Mouse (Mus musculus): ENCODE measurements around the gene Nrxn3. TPM values are rescaled to one million over a fixed set of nuclear protein-coding genes. Genes with fewer than 3 reads are reported as not detected.

The Nrxn3 gene
- polyA plus RNA-seq, 1 experiment from 2014 or later: 87.0 TPM

DNA sequence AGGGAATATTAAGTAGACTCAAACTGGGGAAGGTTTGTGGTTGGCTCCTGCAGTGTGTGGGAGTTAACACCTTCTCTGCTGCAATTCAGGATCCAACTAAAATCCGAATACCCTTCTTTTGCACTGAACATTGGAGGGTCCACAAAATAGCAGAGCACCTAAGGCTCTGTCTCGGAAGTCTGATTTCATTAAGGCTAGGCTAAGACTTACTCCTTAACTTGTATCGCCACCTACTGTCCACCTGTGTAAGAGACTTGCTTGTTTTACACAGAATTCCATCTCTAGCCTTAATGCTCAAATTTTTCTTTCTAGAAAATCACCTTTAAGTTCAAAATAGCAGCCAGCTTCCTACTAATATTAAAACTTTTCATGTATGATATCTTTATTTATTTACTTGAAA, 660.6 kb downstream of the Nrxn3 start:
- ATAC-seq: peak; percentile 86
- no peak overlapping the region for H3K9ac ChIP-seq (ENCODE audit: low read depth, low read length)

DNA sequence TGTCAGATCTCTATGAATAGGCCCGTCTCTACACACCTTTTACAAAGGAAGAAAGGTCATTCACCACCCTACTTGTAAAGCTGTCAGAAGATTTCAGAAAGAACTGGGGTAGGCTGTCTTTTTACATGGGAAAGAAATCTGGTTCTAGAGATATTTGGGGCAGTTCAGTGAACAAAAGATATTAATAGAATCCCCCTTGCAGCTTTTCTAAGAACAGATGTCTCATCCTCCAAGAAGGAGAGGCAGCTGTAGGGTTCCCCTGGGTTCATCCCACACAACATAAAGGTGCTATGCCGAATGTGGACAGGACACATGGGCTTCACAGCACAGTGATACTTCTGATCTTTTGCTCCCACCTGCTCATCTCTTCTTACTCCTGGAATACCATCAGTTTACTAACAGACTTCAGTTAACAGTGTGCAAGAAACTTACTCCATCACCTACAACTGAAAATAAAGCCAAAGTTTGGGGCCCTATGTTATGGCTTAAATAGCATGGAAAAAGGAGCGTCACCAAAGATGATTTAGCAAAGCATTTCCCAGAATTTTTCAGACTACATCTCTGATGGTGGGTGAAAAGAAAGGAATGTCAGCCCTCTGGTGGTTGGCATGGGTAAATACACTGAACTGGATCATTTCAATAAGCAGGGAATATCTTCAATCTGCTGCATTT, 672.6 kb downstream of the Nrxn3 start:
- H3K4me2 ChIP-seq (ENCODE audit: low read length): no peak overlapping the region
- WGBS: 45% methylated on average over 3 of the region's 3 CpGs
- no peaks in the 10 kb centered on the region for H3K4me1 ChIP-seq (ENCODE audit: control insufficient read depth, insufficient read depth, low read length)
- no peaks in the 10 kb centered on the region for H3K9me3 ChIP-seq (replicated peaks; ENCODE audit: control insufficient read depth, low read length, poor library complexity, severe bottlenecking)
- no peak overlapping the region for H3K27ac ChIP-seq (ENCODE audit: low read length)
- H3K36me3 ChIP-seq (ENCODE audit: control insufficient read depth, insufficient read depth, low read length): no peaks in the 10 kb centered on the region
- peak; percentile 48; the same call in 1 of the 2 replicates for ATAC-seq
- H3K9ac ChIP-seq (ENCODE audit: low read depth, low read length): no peak overlapping the region
- no peak overlapping the region for H3K4me3 ChIP-seq (ENCODE audit: low read depth, low read length)
- no peaks in the 10 kb centered on the region for H3K27me3 ChIP-seq (ENCODE audit: control insufficient read depth, insufficient read depth, low read depth, low read length)

More for the DNA sequence above, 660.6 kb downstream of the Nrxn3 start:
- H3K27me3 ChIP-seq (ENCODE audit: control insufficient read depth, insufficient read depth, low read depth, low read length): no peaks in the 10 kb centered on the region
- no peaks in the 10 kb centered on the region for H3K9me3 ChIP-seq (replicated peaks; ENCODE audit: control insufficient read depth, low read length, poor library complexity, severe bottlenecking)
- no peak overlapping the region for H3K4me3 ChIP-seq (ENCODE audit: low read depth, low read length)
- H3K36me3 ChIP-seq (ENCODE audit: control insufficient read depth, insufficient read depth, low read length): no peaks in the 10 kb centered on the region
- no peak overlapping the region for H3K4me2 ChIP-seq (ENCODE audit: low read length)
- peaks cover 4% of the 10 kb centered on the region for H3K4me1 ChIP-seq (ENCODE audit: control insufficient read depth, insufficient read depth, low read length)
- no peak overlapping the region for H3K27ac ChIP-seq (ENCODE audit: low read length)
- 14% methylated on average over 3 of the region's 3 CpGs for WGBS

DNA sequence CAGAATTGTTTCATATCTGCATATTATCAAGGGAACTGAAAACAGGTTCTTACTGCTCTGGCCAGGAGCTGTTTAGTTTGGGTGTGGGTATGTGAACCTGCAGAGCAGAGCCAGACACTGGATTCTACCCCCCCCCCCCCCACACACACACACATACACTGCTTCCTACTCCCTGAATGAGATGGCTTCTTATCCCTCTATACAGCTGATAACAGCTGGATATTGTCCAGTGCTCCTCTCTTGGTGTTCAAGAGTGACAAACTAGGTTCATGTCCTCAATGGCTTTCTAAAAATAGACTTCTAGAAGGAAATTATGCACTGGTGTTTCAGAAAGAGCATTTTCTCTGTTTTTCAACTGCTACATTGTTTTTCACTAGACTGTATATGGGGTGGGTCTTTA, 713.8 kb downstream of the Nrxn3 start:
- H3K4me1 ChIP-seq (ENCODE audit: control insufficient read depth, insufficient read depth, low read length): no peaks in the 10 kb centered on the region

DNA sequence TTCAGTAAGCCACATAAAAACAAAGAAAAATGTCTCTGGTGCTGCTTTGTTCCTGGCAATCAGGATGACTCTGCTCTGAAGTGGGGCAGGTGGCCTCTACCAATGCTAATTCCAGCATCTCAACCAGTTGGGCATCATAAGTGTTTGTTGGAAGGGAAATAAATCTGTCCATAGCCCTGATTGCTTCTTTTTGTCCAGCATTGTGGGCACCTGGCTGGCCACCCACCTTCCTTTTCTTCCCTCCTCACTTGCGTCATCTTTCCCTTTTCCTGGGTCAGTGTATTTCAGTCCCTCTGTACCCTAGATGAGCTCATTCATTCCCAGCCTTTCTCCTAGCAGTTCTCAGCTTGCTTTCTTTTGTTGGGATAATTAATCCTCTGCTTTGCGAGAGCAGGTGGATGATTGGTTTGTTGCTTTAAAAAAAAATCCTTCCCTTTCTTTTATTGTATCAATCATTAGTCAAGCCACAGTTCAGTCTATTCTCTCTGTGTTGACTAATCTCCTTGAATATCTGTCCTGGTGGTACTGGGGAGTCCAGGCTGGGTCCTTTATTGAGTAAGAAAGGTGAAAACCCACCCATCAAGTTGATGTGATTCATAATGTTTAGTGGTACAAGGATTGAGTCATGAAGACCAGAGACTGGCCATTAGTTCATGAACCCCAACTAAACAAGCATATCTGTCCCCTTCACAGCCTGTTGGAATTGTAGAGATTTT, 719.8 kb downstream of the Nrxn3 start:
- Histone ChIP-seq H3K4me2 (ENCODE audit: low read length) (no peak overlapping the region), H3K36me3 (ENCODE audit: control insufficient read depth, insufficient read depth, low read length) (no peaks in the 10 kb centered on the region), H3K4me1 (ENCODE audit: control insufficient read depth, insufficient read depth, low read length) (no peaks in the 10 kb centered on the region), H3K27ac (ENCODE audit: low read length) (no peak overlapping the region), H3K9me3 (replicated peaks; ENCODE audit: control insufficient read depth, low read length, poor library complexity, severe bottlenecking) (no peaks in the 10 kb centered on the region), H3K27me3 (ENCODE audit: control insufficient read depth, insufficient read depth, low read depth, low read length) (no peaks in the 10 kb centered on the region), H3K9ac (ENCODE audit: low read depth, low read length) (no peak overlapping the region), H3K4me3 (ENCODE audit: low read depth, low read length) (no peak overlapping the region)
- ATAC-seq: no peak
- WGBS: 19% methylated on average over 2 of the region's 2 CpGs

More for the DNA sequence above, 713.8 kb downstream of the Nrxn3 start:
- Histone ChIP-seq H3K4me3 (ENCODE audit: low read depth, low read length) (no peak overlapping the region), H3K27ac (ENCODE audit: low read length) (no peak overlapping the region), H3K36me3 (ENCODE audit: control insufficient read depth, insufficient read depth, low read length) (no peaks in the 10 kb centered on the region), H3K9me3 (replicated peaks; ENCODE audit: control insufficient read depth, low read length, poor library complexity, severe bottlenecking) (no peaks in the 10 kb centered on the region), H3K9ac (ENCODE audit: low read depth, low read length) (no peak overlapping the region), H3K27me3 (ENCODE audit: control insufficient read depth, insufficient read depth, low read depth, low read length) (no peaks in the 10 kb centered on the region), H3K4me2 (ENCODE audit: low read length) (no peak overlapping the region)
- ATAC-seq: no peak

DNA sequence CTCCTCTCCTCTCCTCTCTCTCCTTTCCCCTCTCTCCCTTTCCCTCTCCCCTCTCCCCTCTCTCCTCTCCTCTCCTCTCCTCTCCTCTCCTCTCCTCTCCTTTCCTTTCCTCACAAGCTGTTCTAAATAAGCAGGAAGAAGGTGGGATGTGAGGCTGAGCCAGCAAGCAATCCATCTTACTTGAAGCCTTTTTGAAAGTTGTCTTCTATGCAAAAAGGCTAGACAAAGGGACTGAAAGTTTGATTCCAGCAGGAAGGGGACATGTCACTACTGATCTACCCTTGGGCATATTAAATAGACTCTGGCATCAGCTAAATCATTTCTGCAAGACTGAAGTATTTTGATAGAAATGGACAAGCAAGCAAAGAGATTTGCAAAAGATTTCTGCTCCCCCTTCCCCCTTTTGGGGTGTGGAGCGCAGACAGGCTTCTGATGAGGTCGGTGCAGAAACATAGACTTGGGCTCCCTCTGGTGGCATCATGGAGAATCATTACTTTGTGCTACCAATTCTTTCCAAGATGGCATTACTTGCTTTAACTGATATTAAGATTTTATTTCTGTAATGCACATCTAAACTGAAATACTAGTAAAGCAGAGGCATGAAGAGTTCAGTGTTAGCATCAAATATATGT, 728.1 kb downstream of the Nrxn3 start:
- Histone ChIP-seq H3K4me1 (ENCODE audit: control insufficient read depth, insufficient read depth, low read length) (no peaks in the 10 kb centered on the region), H3K9me3 (replicated peaks; ENCODE audit: control insufficient read depth, low read length, poor library complexity, severe bottlenecking) (no peaks in the 10 kb centered on the region), H3K27me3 (ENCODE audit: control insufficient read depth, insufficient read depth, low read depth, low read length) (no peaks in the 10 kb centered on the region), H3K4me3 (ENCODE audit: low read depth, low read length) (no peak overlapping the region), H3K4me2 (ENCODE audit: low read length) (no peak overlapping the region; the same call in 1 of the 2 replicates), H3K9ac (ENCODE audit: low read depth, low read length) (no peak overlapping the region), H3K36me3 (ENCODE audit: control insufficient read depth, insufficient read depth, low read length) (no peaks in the 10 kb centered on the region), H3K27ac (ENCODE audit: low read length) (no peak overlapping the region)
- peak; percentile 82; the same call in 1 of the 2 replicates for ATAC-seq
- WGBS: 0% methylated on average over 2 of the region's 2 CpGs

DNA sequence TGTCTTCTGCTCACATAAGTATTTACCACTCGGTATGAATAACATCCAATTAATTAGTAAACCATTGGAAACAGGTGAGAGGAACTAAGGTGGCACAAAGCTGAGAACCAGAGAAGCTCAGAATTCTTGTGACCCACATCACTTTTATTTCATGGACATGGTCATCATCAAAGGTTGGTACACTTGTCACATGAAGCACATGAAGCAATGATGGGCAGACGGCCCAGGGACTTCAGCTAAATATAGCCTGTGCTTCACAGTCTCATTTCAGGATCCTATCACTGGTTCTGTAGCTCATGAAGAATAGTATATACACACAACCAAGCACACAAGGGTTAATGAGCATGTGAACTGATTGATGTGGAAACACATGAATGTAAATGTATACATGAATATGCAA, 747.5 kb downstream of the Nrxn3 start:
- ATAC-seq: no peak
- Histone ChIP-seq H3K4me3 (ENCODE audit: low read depth, low read length) (no peak overlapping the region), H3K36me3 (ENCODE audit: control insufficient read depth, insufficient read depth, low read length) (no peaks in the 10 kb centered on the region), H3K4me2 (ENCODE audit: low read length) (no peak overlapping the region), H3K9me3 (replicated peaks; ENCODE audit: control insufficient read depth, low read length, poor library complexity, severe bottlenecking) (no peaks in the 10 kb centered on the region), H3K9ac (ENCODE audit: low read depth, low read length) (no peak overlapping the region), H3K27me3 (ENCODE audit: control insufficient read depth, insufficient read depth, low read depth, low read length) (no peaks in the 10 kb centered on the region), H3K4me1 (ENCODE audit: control insufficient read depth, insufficient read depth, low read length) (no peaks in the 10 kb centered on the region), H3K27ac (ENCODE audit: low read length) (no peak overlapping the region)
- 84% methylated on average over 2 of the region's 2 CpGs for WGBS

DNA sequence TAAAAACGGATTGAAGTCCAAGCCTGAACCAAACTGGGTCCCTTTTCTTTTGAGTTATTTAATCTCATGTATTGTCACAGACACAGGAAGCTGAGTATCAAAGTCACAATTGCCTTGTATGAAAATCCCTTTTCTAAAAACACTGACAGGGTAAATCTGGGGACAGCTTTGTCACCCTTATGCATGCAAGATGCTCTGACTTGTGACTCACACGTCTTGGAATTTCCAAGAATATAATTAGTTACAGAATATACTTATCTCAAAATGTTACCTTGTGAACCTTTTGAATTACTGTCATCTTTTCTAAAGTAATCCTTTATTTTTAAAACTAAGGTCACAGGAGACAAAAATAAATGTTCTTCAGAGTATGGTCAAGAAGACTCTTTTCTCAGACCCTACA, 748.6 kb downstream of the Nrxn3 start:
- Histone ChIP-seq H3K4me2 (ENCODE audit: low read length) (no peak overlapping the region), H3K4me3 (ENCODE audit: low read depth, low read length) (no peak overlapping the region), H3K9ac (ENCODE audit: low read depth, low read length) (no peak overlapping the region), H3K9me3 (replicated peaks; ENCODE audit: control insufficient read depth, low read length, poor library complexity, severe bottlenecking) (no peaks in the 10 kb centered on the region), H3K36me3 (ENCODE audit: control insufficient read depth, insufficient read depth, low read length) (no peaks in the 10 kb centered on the region), H3K27ac (ENCODE audit: low read length) (no peak overlapping the region), H3K27me3 (ENCODE audit: control insufficient read depth, insufficient read depth, low read depth, low read length) (no peaks in the 10 kb centered on the region), H3K4me1 (ENCODE audit: control insufficient read depth, insufficient read depth, low read length) (no peaks in the 10 kb centered on the region)
- WGBS: 43% methylated on average over 2 of the region's 2 CpGs
- ATAC-seq: no peak

DNA sequence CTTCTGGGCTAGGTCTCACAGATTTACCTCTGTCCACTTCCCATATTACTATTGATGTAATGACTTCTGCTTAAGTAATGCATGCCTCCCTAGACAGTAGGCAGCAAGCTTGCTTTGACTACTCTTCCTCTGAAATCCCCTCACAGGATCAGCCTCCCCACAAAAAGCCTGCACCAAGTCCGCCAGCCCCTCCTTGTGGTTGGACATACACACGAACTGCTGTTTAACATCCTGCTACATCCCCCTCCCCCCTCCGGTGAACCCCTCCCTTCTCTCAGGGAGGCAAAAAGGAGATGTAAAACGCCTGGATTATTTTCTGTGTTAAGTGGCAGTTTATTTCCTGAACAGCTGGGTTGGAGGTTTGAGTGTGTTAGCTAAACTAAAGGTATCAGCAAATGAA, 749.2 kb downstream of the Nrxn3 start:
- ATAC-seq: no peak
- Histone ChIP-seq H3K27me3 (ENCODE audit: control insufficient read depth, insufficient read depth, low read depth, low read length) (no peaks in the 10 kb centered on the region), H3K4me2 (ENCODE audit: low read length) (no peak overlapping the region), H3K4me1 (ENCODE audit: control insufficient read depth, insufficient read depth, low read length) (no peaks in the 10 kb centered on the region), H3K36me3 (ENCODE audit: control insufficient read depth, insufficient read depth, low read length) (no peaks in the 10 kb centered on the region), H3K9ac (ENCODE audit: low read depth, low read length) (no peak overlapping the region), H3K27ac (ENCODE audit: low read length) (no peak overlapping the region), H3K9me3 (replicated peaks; ENCODE audit: control insufficient read depth, low read length, poor library complexity, severe bottlenecking) (no peaks in the 10 kb centered on the region), H3K4me3 (ENCODE audit: low read depth, low read length) (no peak overlapping the region)
- WGBS: 34% methylated on average over 4 of the region's 4 CpGs

DNA sequence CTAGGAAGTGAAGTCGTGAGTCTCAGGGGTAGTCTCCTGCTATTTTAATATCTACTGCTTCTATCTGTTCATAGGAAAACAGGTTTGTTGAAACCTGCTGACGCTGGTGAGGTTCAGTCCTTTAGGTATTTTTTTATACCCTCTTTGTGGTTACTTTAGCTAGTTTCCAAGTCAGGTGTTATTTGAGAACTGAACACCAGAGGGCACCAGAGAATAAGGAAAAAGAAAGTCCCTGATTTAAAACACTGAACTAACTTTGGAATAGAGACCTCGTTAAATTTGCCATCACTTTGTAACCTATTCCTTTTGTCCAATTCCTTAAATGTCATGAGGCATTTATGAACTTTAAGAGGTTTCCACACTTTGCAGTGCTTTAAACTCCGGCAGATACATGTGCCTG, 756.4 kb downstream of the Nrxn3 start:
- WGBS: 22% methylated on average over 4 of the region's 4 CpGs
- no peak overlapping the region for H3K4me3 ChIP-seq (ENCODE audit: low read depth, low read length)

More for the DNA sequence above, 756.4 kb downstream of the Nrxn3 start:
- no peaks in the 10 kb centered on the region for H3K9me3 ChIP-seq (replicated peaks; ENCODE audit: control insufficient read depth, low read length, poor library complexity, severe bottlenecking)
- H3K36me3 ChIP-seq (ENCODE audit: control insufficient read depth, insufficient read depth, low read length): no peaks in the 10 kb centered on the region
- H3K27me3 ChIP-seq (ENCODE audit: control insufficient read depth, insufficient read depth, low read depth, low read length): no peaks in the 10 kb centered on the region
- no peak overlapping the region for H3K27ac ChIP-seq (ENCODE audit: low read length)
- H3K9ac ChIP-seq (ENCODE audit: low read depth, low read length): no peak overlapping the region
- H3K4me1 ChIP-seq (ENCODE audit: control insufficient read depth, insufficient read depth, low read length): no peaks in the 10 kb centered on the region
- no peak overlapping the region for H3K4me2 ChIP-seq (ENCODE audit: low read length)
- 0 out of 2 replicates have a peak, but pooled peaks have one; percentile 25 for ATAC-seq
